Mouse (Mus musculus): ENCODE results near the gene Il25.

GRCm38 (mm10) chr14:54925349-54926342 is 6.8 kb upstream of the Il25 start, which contains the start of gene Efs:
- no peak for TF ChIP-seq CTCF (IDR thresholded peaks at IDR 0.05; ENCODE audit: borderline replicate concordance, insufficient read depth, low read length)
- TF ChIP-seq POLR2A (IDR thresholded peaks at IDR 0.05; ENCODE audit: low read depth, low read length): peak; percentile 75
